Mouse (Mus musculus): ENCODE data around the gene Eml2. TPM values are rescaled to one million over a fixed set of nuclear protein-coding genes. Genes with fewer than 3 reads are reported as not detected.
"Not testable (repeated sequence)": the region's sequence is repeated elsewhere in the genome, so short reads cannot be mapped to it uniquely, and the experiment has no call there.

Eml2 gene
- polyA plus RNA-seq, 1 experiment from 2014 or later: 11.6 TPM

DNA sequence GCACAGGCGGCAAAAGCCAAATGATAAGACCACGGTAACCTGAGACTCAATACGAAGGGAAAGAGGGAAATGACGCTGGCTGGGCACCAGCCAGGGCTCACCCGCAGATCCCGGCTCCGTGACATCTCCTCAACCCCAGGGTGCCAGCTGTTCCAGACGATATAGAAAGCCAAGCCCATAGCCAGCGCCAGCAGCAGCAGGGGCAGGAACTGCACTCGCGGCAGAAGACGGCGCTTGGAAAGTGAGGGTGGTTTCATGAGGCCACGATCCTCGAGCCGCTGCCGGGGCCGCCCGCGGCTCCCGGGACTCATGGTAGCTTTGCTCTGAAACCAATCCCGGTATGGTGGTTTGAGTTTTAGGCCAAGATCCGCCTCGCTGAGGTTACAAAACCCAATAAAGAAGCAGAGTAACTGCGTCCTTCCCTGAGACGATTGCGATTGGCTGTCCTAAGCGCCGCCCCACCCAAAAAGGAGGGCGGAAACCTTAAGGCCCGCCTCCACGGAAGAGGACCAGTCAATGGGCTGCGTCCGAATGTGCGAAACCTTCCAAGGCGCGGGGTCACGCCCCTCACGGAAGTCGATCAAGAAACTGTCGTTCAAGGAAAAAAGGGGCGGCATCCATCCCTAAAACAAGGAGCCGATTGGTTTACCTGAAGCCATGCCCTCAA lies 27.2 kb upstream of the Eml2 start, which contains the start of gene Qpctl:
Qpctl (minus strand) TSS at position 417 of the 667 bp plus-strand sequence.
- Histone ChIP-seq H3K27me3 (replicated peaks) (no peaks in the 10 kb centered on the region), H3K4me1 (peaks cover 30% of the 10 kb centered on the region), H3K27ac (replicated peaks) (peak within 1 kb of the TSS; percentile 87), H3K9ac (replicated peaks) (peak within 1 kb of the TSS; percentile 67), H3K9me3 (replicated peaks) (no peaks in the 10 kb centered on the region), H3K4me2 (peak within 1 kb of the TSS; percentile 74), H3K36me3 (peaks cover 28% of the 10 kb centered on the region), H3K4me3 (replicated peaks) (peak within 1 kb of the TSS; percentile 64)
- under 1% methylated on average over 43 of the region's 43 CpGs for WGBS
- peak; percentile 97 for ATAC-seq (ENCODE audit: low FRiP score)

DNA sequence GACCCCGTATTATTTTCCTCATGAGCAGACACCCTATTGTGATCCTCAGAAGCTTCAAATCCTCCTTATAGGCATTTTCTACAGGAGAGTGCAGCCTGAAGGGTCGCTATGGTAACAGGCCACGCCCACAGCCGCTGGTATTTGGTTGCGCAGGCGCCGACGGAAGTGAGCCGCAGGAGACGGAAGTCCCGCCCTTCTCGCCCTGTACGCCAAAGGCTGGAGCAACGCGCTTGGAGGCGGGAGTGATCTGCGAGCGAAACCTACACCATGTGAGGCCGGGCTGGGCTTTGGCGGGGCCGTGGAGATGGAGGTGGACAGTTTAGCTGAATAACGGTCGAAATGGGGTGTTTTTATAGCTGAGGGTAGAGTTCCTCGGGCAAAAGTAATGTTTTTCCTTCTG lies 26.6 kb upstream of the Eml2 start, which contains the start of gene Snrpd2:
Snrpd2 (plus strand) TSS at position 97 of the 400 bp plus-strand sequence.
- peaks cover 35% of the 10 kb centered on the region for H3K36me3 ChIP-seq
- ATAC-seq (ENCODE audit: low FRiP score): peak; percentile 93
- H3K9ac ChIP-seq (replicated peaks): peak within 1 kb of the TSS; percentile 67
- WGBS: under 1% methylated on average over 24 of the region's 24 CpGs
- H3K27me3 ChIP-seq (replicated peaks): no peaks in the 10 kb centered on the region
- H3K4me3 ChIP-seq (replicated peaks): peak within 1 kb of the TSS; percentile 64
- H3K4me2 ChIP-seq: peak within 1 kb of the TSS; percentile 74
- H3K27ac ChIP-seq (replicated peaks): peak within 1 kb of the TSS; percentile 87
- H3K4me1 ChIP-seq: peaks cover 30% of the 10 kb centered on the region
- H3K9me3 ChIP-seq (replicated peaks): no peaks in the 10 kb centered on the region

DNA sequence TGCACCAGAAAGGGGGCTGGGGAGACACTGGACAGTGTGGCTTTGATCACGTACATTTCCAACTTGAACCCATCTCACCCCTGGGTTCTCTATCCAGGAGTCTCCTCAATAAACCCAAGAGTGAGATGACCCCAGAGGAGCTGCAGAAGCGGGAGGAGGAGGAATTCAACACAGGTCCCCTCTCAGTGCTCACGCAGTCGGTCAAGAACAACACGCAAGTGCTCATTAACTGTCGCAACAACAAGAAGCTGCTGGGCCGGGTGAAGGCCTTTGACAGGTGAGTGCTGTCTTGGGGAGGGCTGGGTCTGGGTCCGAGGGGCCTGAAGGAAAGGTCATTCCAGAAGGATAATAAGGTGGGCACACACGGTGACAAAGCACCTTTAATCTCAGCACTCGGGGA lies 25.1 kb upstream of the Eml2 start:
- WGBS: 91% methylated on average over 10 of the region's 10 CpGs
- H3K27ac ChIP-seq (replicated peaks); H3K9me3 ChIP-seq (replicated peaks); ATAC-seq (ENCODE audit: low FRiP score); H3K27me3 ChIP-seq (replicated peaks): not testable (repeated sequence)
- peak overlapping the region; percentile 64; the same call in 1 of the 2 replicates for H3K4me3 ChIP-seq (replicated peaks)
- peaks cover 30% of the 10 kb centered on the region for H3K4me1 ChIP-seq
- 0 out of 2 replicates have a peak overlapping the region, but pooled peaks have one; percentile 67 for H3K9ac ChIP-seq (replicated peaks)
- peak overlapping the region; percentile 74; the same call in 1 of the 2 replicates for H3K4me2 ChIP-seq
- H3K36me3 ChIP-seq: peaks cover 38% of the 10 kb centered on the region

DNA sequence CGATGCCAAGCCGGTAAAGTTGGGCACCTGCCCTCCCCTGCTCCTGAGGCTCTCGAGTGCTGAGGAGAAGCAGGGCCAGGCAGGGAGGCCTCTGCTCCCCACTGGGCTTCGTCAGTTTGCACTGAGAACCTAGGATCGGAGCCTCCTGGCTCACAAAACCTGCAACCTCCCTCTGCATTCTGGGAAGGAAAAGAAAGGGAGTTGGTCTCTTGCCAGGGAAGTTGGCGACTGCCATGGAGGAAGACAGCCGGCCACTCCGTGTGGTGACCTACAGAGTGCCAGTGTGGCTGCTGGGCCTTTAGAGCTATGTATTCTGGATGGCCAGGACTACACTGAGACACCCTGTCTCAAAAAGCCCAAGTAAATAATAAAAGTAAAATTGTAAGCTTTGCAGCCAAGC lies 21.4 kb upstream of the Eml2 start:
- 80% methylated on average over 8 of the region's 8 CpGs for WGBS
- H3K9me3 ChIP-seq (replicated peaks): no peaks in the 10 kb centered on the region
- ATAC-seq (ENCODE audit: low FRiP score): no peak
- H3K4me1 ChIP-seq: peaks cover 34% of the 10 kb centered on the region
- H3K27me3 ChIP-seq (replicated peaks): peaks cover 6% of the 10 kb centered on the region
- no peak overlapping the region for H3K4me2 ChIP-seq
- no peak overlapping the region for H3K9ac ChIP-seq (replicated peaks)
- H3K36me3 ChIP-seq: peaks cover 38% of the 10 kb centered on the region
- H3K4me3 ChIP-seq (replicated peaks): no peak overlapping the region
- no peak overlapping the region for H3K27ac ChIP-seq (replicated peaks)

DNA sequence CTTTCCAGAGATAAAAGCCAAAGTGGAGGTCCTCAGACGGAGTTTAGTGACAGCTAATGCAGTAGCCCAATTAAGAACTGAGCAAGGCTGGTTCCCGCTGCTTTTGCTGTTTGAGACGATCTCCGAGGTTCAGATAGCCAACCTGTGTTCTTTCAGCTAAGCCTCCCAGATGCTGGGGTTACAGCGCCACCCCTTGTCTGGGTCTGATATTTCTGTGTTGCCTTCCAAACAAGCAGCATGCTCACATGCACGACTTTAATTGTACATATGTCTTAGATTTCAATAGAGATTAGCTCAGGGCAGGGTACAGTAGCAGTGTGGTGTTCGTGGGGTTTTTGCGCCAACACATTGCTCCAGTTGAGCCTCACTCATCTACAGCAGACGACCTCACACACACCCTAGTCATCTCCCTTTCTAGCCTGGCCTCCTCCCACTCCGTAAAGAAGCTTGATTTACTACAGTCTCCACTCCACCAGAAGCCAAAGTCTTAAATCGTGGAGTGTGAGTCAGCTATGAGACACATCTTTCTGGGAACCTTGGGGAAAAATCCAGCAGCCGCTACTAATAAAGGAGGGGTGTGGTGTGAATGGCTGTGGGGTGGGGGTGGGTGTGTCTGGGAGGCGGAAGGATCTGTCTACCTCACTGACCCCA lies 20.3 kb upstream of the Eml2 start:
- Histone ChIP-seq H3K4me3 (replicated peaks) (no peak overlapping the region), H3K27me3 (replicated peaks) (peaks cover 11% of the 10 kb centered on the region), H3K9ac (replicated peaks) (no peak overlapping the region), H3K36me3 (peaks cover 38% of the 10 kb centered on the region), H3K27ac (replicated peaks) (0 out of 2 replicates have a peak overlapping the region, but pooled peaks have one; percentile 23), H3K4me1 (peaks cover 33% of the 10 kb centered on the region), H3K4me2 (no peak overlapping the region), H3K9me3 (replicated peaks) (no peaks in the 10 kb centered on the region)
- no peak for ATAC-seq (ENCODE audit: low FRiP score)
- WGBS: 50% methylated on average over 13 of the region's 13 CpGs

DNA sequence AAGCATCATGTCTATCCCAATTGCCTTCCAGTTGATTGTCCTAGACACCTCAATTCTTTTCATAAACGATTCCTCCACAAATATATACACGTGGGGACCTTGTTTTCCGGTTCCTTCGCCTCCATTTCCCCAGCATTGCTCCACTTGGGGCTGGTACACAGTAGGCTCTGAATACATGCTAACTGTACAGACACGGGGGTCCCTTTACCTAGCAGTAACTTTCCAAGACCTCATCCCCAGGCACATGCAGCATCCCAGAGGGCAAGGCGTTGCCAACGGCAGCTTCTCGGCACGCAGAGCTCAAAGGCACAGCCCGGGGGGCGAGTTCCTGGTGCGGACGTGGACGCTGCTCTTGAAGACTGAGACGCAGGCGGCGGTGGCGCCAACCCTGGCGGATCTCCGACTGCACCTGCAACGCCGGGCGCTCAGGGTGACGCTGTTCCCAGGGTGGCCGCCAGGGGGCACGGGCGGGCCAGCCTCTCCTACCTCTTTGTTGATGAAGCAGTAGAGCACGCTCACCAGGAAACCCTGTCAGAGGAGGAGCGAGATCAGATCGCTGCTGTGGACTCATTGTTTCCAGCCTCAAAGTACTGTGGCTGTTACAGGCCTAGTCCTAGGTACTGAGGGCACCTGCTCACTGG lies 18.9 kb upstream of the Eml2 start:
- Histone ChIP-seq H3K4me2 (peak overlapping the region; percentile 43), H3K4me1 (peaks cover 30% of the 10 kb centered on the region), H3K27ac (replicated peaks) (peak overlapping the region; percentile 68), H3K4me3 (replicated peaks) (peak overlapping the region; percentile 4), H3K9ac (replicated peaks) (0 out of 2 replicates have a peak overlapping the region, but pooled peaks have one; percentile 8), H3K27me3 (replicated peaks) (peaks cover 17% of the 10 kb centered on the region), H3K9me3 (replicated peaks) (no peaks in the 10 kb centered on the region), H3K36me3 (peaks cover 30% of the 10 kb centered on the region)
- 5% methylated on average over 30 of the region's 30 CpGs for WGBS
- peak; percentile 68 for ATAC-seq (ENCODE audit: low FRiP score)

DNA sequence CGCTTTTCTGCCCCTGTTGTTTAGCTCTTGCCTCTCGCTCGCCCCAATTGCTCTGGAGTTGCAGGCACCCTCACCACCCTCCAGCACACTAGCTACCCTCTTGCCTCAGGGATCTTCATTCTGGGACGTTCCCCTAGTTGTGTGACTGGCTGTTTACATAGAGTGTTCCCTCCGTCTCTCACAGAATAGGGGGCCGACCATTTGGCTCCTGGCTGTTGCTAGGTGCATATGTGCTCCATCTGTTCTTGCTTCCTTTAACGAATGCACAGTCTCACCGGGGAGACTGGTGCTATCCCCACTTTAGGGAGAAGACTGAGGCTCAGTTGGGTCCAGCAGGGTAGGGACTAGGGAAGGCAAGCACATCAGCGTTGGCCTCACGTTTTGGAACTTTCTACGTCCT lies 17.6 kb upstream of the Eml2 start:
- no peak for ATAC-seq (ENCODE audit: low FRiP score)
- peaks cover 28% of the 10 kb centered on the region for H3K27me3 ChIP-seq (replicated peaks)
- no peak overlapping the region for H3K4me2 ChIP-seq
- peaks cover 18% of the 10 kb centered on the region for H3K36me3 ChIP-seq
- peaks cover 30% of the 10 kb centered on the region for H3K4me1 ChIP-seq
- H3K9me3 ChIP-seq (replicated peaks): no peaks in the 10 kb centered on the region
- H3K4me3 ChIP-seq (replicated peaks): no peak overlapping the region
- 69% methylated on average over 11 of the region's 11 CpGs for WGBS
- H3K9ac ChIP-seq (replicated peaks): no peak overlapping the region
- no peak overlapping the region for H3K27ac ChIP-seq (replicated peaks)

DNA sequence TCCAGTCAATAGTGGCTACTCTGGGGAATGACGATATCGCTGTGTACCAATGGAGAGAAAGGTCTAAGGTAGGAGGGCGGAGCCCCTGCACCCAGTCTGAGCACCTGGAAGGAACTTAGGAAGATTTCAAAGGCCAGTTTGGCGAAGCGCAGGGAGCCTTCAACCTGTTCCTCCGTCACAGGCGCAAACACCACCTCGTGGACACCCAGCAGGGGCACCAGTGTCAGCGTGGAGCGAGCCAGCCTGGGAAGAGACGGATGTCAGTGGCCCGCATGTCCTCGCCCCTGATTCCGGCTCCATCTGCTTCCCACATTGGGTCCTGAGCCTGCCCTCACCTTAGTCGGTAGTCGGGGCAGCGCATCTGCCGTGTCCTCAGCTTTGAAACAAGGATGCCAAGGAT lies 16.8 kb upstream of the Eml2 start:
- Histone ChIP-seq H3K4me1 (peaks cover 33% of the 10 kb centered on the region), H3K36me3 (peaks cover 10% of the 10 kb centered on the region; the same call in 1 of the 2 replicates), H3K4me3 (replicated peaks) (peak overlapping the region; percentile 42; the same call in 1 of the 2 replicates), H3K27ac (replicated peaks) (no peak overlapping the region), H3K4me2 (peak overlapping the region; percentile 75), H3K9me3 (replicated peaks) (no peaks in the 10 kb centered on the region), H3K9ac (replicated peaks) (no peak overlapping the region), H3K27me3 (replicated peaks) (peaks cover 36% of the 10 kb centered on the region)
- WGBS: 16% methylated on average over 18 of the region's 18 CpGs
- no peak for ATAC-seq (ENCODE audit: low FRiP score)

DNA sequence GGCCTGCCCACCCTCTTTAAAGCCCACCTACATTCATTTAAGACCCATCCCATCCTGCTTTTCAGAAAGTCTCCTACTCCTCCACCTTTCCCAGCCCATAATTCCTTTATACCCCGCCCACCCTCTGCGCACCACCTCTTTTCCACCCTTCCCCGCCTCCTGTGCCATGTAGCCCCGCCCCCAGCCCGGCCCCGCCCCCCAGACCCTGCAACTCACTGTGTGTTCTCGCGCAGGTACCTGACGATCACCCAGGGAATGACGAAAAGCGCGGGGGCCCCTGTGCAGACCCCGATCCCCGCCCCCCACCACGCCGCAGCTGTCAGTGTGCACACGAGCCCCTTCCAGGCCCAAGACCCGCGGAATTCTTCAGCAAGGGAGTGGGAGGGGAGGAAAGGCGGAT lies 16.1 kb upstream of the Eml2 start:
- Histone ChIP-seq H3K9me3 (replicated peaks) (no peaks in the 10 kb centered on the region), H3K4me3 (replicated peaks) (peak overlapping the region; percentile 42), H3K36me3 (0 out of 2 replicates have a peak, but pooled peaks cover 4% of the 10 kb centered on the region), H3K27me3 (replicated peaks) (peaks cover 43% of the 10 kb centered on the region), H3K9ac (replicated peaks) (peak overlapping the region; percentile 51), H3K27ac (replicated peaks) (no peak overlapping the region), H3K4me2 (peak overlapping the region; percentile 75), H3K4me1 (peaks cover 39% of the 10 kb centered on the region)
- 2% methylated on average over 20 of the region's 20 CpGs for WGBS
- peak; percentile 65 for ATAC-seq (ENCODE audit: low FRiP score)

DNA sequence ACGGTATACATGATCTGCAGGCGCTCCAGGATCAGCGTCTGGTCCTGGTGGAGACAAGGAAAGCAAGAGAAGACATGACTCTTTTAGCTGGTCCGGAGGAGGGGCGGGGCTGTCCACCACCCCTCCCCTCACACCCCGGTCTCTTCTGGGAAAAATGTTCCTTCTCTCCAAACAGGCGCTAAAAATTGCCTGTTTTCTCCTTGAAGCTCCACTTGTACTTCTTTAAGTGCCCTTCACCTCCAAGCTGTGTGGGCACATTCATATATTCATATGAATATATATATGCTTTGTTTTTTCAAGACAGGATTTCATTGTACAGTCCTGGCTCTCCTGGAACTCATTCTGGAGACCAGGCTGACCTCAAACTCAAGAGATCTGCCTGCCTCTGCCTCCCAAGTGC lies 13.3 kb upstream of the Eml2 start:
- no peak for ATAC-seq (ENCODE audit: low FRiP score)
- Histone ChIP-seq H3K27me3 (replicated peaks) (peaks cover 48% of the 10 kb centered on the region), H3K9ac (replicated peaks) (no peak overlapping the region), H3K4me2 (no peak overlapping the region), H3K27ac (replicated peaks) (no peak overlapping the region), H3K4me3 (replicated peaks) (no peak overlapping the region), H3K4me1 (peaks cover 33% of the 10 kb centered on the region), H3K9me3 (replicated peaks) (no peaks in the 10 kb centered on the region), H3K36me3 (no peaks in the 10 kb centered on the region)
- WGBS: 88% methylated on average over 7 of the region's 7 CpGs

DNA sequence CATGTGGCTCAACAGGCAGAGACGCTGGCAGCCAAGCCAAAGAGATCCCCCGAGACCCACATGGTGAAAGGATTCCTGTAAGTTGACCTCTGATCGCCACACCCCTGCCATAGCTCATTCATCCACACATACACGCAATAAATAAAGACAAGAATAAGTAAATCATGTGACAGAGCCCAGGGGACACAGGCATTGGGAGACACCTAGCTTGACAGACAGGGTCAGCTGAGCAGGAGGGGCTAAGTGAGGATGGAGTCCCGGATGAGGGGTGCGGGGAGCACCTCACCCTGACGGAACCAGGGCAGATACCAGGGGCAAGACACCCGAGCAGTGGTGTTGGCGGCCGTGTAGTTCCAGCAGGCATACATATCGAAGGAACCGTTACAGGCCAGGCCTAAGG lies 12.5 kb upstream of the Eml2 start:
- peaks cover 33% of the 10 kb centered on the region for H3K4me1 ChIP-seq
- H3K9me3 ChIP-seq (replicated peaks): no peaks in the 10 kb centered on the region
- no peak for ATAC-seq (ENCODE audit: low FRiP score)
- peaks cover 48% of the 10 kb centered on the region for H3K27me3 ChIP-seq (replicated peaks)
- no peak overlapping the region for H3K4me3 ChIP-seq (replicated peaks)
- WGBS: 26% methylated on average over 12 of the region's 12 CpGs
- no peak overlapping the region for H3K9ac ChIP-seq (replicated peaks)
- no peaks in the 10 kb centered on the region for H3K36me3 ChIP-seq
- H3K4me2 ChIP-seq: peak overlapping the region; percentile 32; the same call in 1 of the 2 replicates
- H3K27ac ChIP-seq (replicated peaks): no peak overlapping the region
